Mouse (Mus musculus) limb, embryonic 11.5 days (tissue): ENCODE results near the gene Nalcn. TPM values are rescaled to one million over a fixed set of nuclear protein-coding genes. Genes with fewer than 3 reads are reported as not detected.

Source experiments
- ATAC-seq: fragments of 200-750 bp; cut with Nextera tagmentation; 2 replicates; pipeline ENCODE4 v1.8.0; 2017; ENCODE audit warnings: low read depth; ENCODE audit not compliant: insufficient number of reproducible peaks, low FRiP score, low TSS enrichment
- DNase-seq: peaks from one replicate; pipeline ENCODE4 v3.0.0-alpha.2; 2015; ENCODE audit warnings: low spot score
- H3K27ac ChIP-seq: fragments of 300-500 bp; sonication (generic); replicated peaks from 2 replicates; pipeline ENCODE4 v1.5.1; 2014; ENCODE audit warnings: low read depth, mild to moderate bottlenecking, low read length
- H3K27me3 ChIP-seq: fragments of 300-500 bp; sonication (generic); 2 replicates; pipeline ENCODE4 v1.6.1; 2014; ENCODE audit warnings: mild to moderate bottlenecking, low read length, mixed read lengths; ENCODE audit not compliant: control insufficient read depth, insufficient read depth
- H3K36me3 ChIP-seq: fragments of 300-500 bp; sonication (generic); 2 replicates; pipeline ENCODE4 v1.6.1; 2014; ENCODE audit warnings: mild to moderate bottlenecking, low read length, moderate library complexity, mixed read lengths; ENCODE audit not compliant: control insufficient read depth, insufficient read depth
- H3K4me1 ChIP-seq: fragments of 300-500 bp; sonication (generic); 2 replicates; pipeline ENCODE4 v1.6.1; 2014; ENCODE audit warnings: low read length, mixed read lengths; ENCODE audit not compliant: control insufficient read depth, insufficient read depth
- H3K4me2 ChIP-seq: fragments of 300-500 bp; sonication (generic); 2 replicates; pipeline ENCODE4 v1.6.1; 2014; ENCODE audit warnings: low read depth, mild to moderate bottlenecking, moderate library complexity; ENCODE audit not compliant: severe bottlenecking
- H3K4me3 ChIP-seq: fragments of 300-500 bp; sonication (generic); 2 replicates; pipeline ENCODE4 v1.5.1; 2014; ENCODE audit warnings: low read depth, low read length
- H3K9ac ChIP-seq: fragments of 300-500 bp; sonication (generic); 2 replicates; pipeline ENCODE4 v1.6.1; 2014; ENCODE audit warnings: mild to moderate bottlenecking, low read length
- H3K9me3 ChIP-seq: fragments of 300-500 bp; sonication (generic); 2 replicates; pipeline ENCODE4 v1.6.1; 2016; ENCODE audit warnings: low read length; ENCODE audit not compliant: control insufficient read depth
- WGBS: fragments of 180-500 bp; shearing (Covaris S2); extraction: QIAGEN DNeasy Blood & Tissue Kit; methylation state at CpG from one replicate; pipeline ENCODE4 v1.1.7; 2014; 5-methylcytosine and 5-hydroxymethylcytosine counted together
- polyA plus RNA-seq: library from polyadenylated mRNA; unstranded; fragments of >200 nt; fragmentation: Nextera tagmentation; extraction: Ambion mirVana; gene quantifications from 2 replicates; pipeline ENCODE4 v1.2.1, GENCODE M21; 2014

Gene Nalcn
- polyA plus RNA-seq, 1 experiment from 2014 or later, result 0.05 TPM

- Histone ChIP-seq H3K4me3 (no peak overlapping the region), H3K4me2 (no peak overlapping the region), H3K27ac (no peak overlapping the region), H3K9ac (no peak overlapping the region), H3K4me1 (no peaks in the 10 kb centered on the region), H3K36me3 (no peaks in the 10 kb centered on the region), H3K27me3 (no peaks in the 10 kb centered on the region), H3K9me3 (no peaks in the 10 kb centered on the region)
- ATAC-seq (no peak), DNase-seq (no peak)
- WGBS, result 88% methylated on average over 4 of the region's 4 CpGs
Observed at GRCm38 (mm10) chr14:123312371-123312770, 314.6 kb downstream of the Nalcn start.

DNA sequence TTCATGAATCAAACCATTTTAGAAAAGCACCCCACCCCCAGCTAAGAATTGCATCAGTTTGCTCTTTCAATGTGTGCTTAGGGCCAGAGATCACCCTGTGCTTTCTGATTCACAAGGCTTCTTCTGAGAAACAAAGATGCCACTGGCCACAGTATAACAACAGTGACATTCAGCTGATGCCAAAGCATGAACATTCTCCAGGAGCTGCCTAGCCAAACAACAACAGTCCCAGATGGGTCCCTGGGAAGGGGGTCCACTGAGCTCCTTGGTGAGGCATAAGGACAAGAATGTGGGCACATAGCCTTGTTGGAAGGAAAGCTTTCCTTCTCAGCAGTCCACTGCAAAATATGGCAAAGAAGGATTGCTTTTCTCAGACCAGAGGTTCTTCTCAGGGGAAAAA is 330.9 kb downstream of the Nalcn start:
- Histone ChIP-seq H3K4me1 (no peaks in the 10 kb centered on the region), H3K9ac (no peak overlapping the region), H3K36me3 (no peaks in the 10 kb centered on the region), H3K9me3 (no peaks in the 10 kb centered on the region), H3K27ac (no peak overlapping the region), H3K4me3 (no peak overlapping the region), H3K27me3 (no peaks in the 10 kb centered on the region), H3K4me2 (no peak overlapping the region)
- DNase-seq, result no peak
- ATAC-seq, result no peak

- Histone ChIP-seq H3K4me2 (no peak overlapping the region), H3K9ac (no peak overlapping the region), H3K36me3 (no peaks in the 10 kb centered on the region), H3K4me3 (no peak overlapping the region), H3K4me1 (no peaks in the 10 kb centered on the region), H3K27ac (no peak overlapping the region), H3K9me3 (no peaks in the 10 kb centered on the region), H3K27me3 (no peaks in the 10 kb centered on the region)
- ATAC-seq (no peak), DNase-seq (no peak)
- 91% methylated on average over 4 of the region's 4 CpGs for WGBS
Observed at GRCm38 (mm10) chr14:123291118-123292007, 335.6 kb downstream of the Nalcn start.

- Histone ChIP-seq H3K4me2 (no peak overlapping the region), H3K9me3 (no peaks in the 10 kb centered on the region), H3K9ac (no peak overlapping the region), H3K4me3 (no peak overlapping the region), H3K27ac (no peak overlapping the region), H3K27me3 (no peaks in the 10 kb centered on the region), H3K36me3 (no peaks in the 10 kb centered on the region), H3K4me1 (no peaks in the 10 kb centered on the region)
- no peak for ATAC-seq
- DNase-seq, result no peak
Observed at GRCm38 (mm10) chr14:123282165-123282564, 344.8 kb downstream of the Nalcn start.

DNA sequence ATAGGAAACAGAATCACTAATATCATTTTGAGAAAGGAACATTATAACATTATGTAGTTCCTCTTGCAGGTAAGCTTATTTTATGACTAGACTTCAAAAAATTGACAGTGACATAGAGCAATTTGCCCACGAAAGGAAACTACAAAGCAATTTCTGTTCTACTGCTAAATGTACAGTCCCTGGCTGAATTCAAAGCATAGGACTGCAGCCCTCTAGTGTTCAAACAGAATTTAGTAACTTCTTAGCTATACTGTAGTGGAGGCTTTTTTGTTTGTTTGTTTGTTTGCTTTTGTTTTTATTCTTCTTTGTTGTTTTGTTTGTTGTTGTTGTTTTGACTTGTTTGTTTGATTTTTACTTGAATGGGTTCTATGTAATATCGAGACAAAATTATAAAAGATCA is 354.8 kb downstream of the Nalcn start:
- Histone ChIP-seq H3K27me3 (no peaks in the 10 kb centered on the region), H3K9me3 (no peaks in the 10 kb centered on the region), H3K4me1 (no peaks in the 10 kb centered on the region), H3K27ac (no peak overlapping the region), H3K36me3 (no peaks in the 10 kb centered on the region), H3K4me3 (no peak overlapping the region), H3K9ac (no peak overlapping the region), H3K4me2 (no peak overlapping the region)
- 70% methylated on average over 2 of the region's 2 CpGs for WGBS
- no peak for ATAC-seq
- no peak for DNase-seq

GRCm38 (mm10) chr14:123240738-123241137 is 386.2 kb downstream of the Nalcn start:
- WGBS, result 70% methylated on average over 1 of the region's 1 CpGs
- Histone ChIP-seq H3K4me2 (no peak overlapping the region), H3K27me3 (no peaks in the 10 kb centered on the region), H3K36me3 (no peaks in the 10 kb centered on the region), H3K9ac (no peak overlapping the region), H3K27ac (no peak overlapping the region), H3K9me3 (no peaks in the 10 kb centered on the region), H3K4me1 (no peaks in the 10 kb centered on the region), H3K4me3 (no peak overlapping the region)
- ATAC-seq (no peak), DNase-seq (no peak)

GRCm38 (mm10) chr14:123239945-123240344 is 387.0 kb downstream of the Nalcn start:
- 8% methylated on average over 2 of the region's 2 CpGs for WGBS
- DNase-seq, result no peak
- H3K27me3 ChIP-seq, result no peaks in the 10 kb centered on the region
- no peaks in the 10 kb centered on the region for H3K9me3 ChIP-seq
- H3K36me3 ChIP-seq, result no peaks in the 10 kb centered on the region
- no peak overlapping the region for H3K4me2 ChIP-seq
- ATAC-seq, result peak; percentile 45; the same call in 1 of the 2 replicates
- H3K4me1 ChIP-seq, result no peaks in the 10 kb centered on the region
- no peak overlapping the region for H3K9ac ChIP-seq
- H3K27ac ChIP-seq, result no peak overlapping the region
- no peak overlapping the region for H3K4me3 ChIP-seq

DNA sequence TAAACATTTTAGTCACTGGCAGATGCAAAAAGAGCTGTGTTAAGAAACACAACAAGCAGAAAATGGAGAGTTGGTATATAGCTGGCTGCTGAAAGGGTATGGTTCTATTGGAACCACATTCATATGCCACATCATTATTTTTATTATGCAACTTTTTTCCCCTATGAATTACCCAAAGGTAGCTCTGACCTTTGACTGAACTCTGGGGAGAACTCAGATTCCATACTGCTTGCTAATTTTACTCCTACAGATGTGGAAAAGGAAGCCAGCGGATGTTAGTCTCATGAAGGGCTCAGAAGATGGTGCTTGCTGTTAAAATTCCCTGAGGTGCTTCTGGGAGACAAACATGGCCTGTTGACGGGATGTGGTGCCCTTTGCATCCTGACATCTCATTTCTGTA is 389.9 kb downstream of the Nalcn start:
- Histone ChIP-seq H3K4me1 (no peaks in the 10 kb centered on the region), H3K4me3 (no peak overlapping the region), H3K9me3 (no peaks in the 10 kb centered on the region), H3K27ac (no peak overlapping the region), H3K9ac (no peak overlapping the region), H3K36me3 (no peaks in the 10 kb centered on the region), H3K4me2 (no peak overlapping the region), H3K27me3 (no peaks in the 10 kb centered on the region)
- DNase-seq (no peak), ATAC-seq (no peak)
- WGBS, result 74% methylated on average over 2 of the region's 2 CpGs
